Mouse (Mus musculus) embryonic facial prominence, embryonic 15.5 days (tissue): Measurements from ENCODE around the gene Gstm5. TPM values are rescaled to one million over a fixed set of nuclear protein-coding genes. Genes with fewer than 3 reads are reported as not detected.

ENCODE experiments used
- ATAC-seq: fragments of 200-750 bp; cut with Nextera tagmentation; 2 replicates; pipeline ENCODE4 v1.8.0; 2017; ENCODE audit warnings: low read depth, moderate TSS enrichment; ENCODE audit not compliant: insufficient number of reproducible peaks, low FRiP score, low TSS enrichment
- H3K27ac ChIP-seq: fragments of 300-500 bp; sonication (generic); replicated peaks from 2 replicates; pipeline ENCODE4 v1.5.1; 2015; ENCODE audit warnings: mild to moderate bottlenecking, inconsistent platforms
- H3K27me3 ChIP-seq: fragments of 300-500 bp; sonication (generic); 2 replicates; pipeline ENCODE4 v1.6.1; 2015; ENCODE audit warnings: inconsistent platforms
- H3K36me3 ChIP-seq: fragments of 300-500 bp; sonication (generic); 2 replicates; pipeline ENCODE4 v1.6.1; 2015; ENCODE audit warnings: mild to moderate bottlenecking, inconsistent platforms
- H3K4me1 ChIP-seq: fragments of 300-500 bp; sonication (generic); 2 replicates; pipeline ENCODE4 v1.6.1; 2015; ENCODE audit warnings: inconsistent platforms
- H3K4me2 ChIP-seq: fragments of 300-500 bp; sonication (generic); replicated peaks from 2 replicates; pipeline ENCODE4 v1.6.1; 2015; ENCODE audit warnings: mild to moderate bottlenecking, inconsistent platforms
- H3K4me3 ChIP-seq: fragments of 300-500 bp; sonication (generic); replicated peaks from 2 replicates; pipeline ENCODE4 v1.5.1; 2015; ENCODE audit warnings: mild to moderate bottlenecking, inconsistent platforms
- H3K9ac ChIP-seq: fragments of 300-500 bp; sonication (generic); 2 replicates; pipeline ENCODE4 v1.6.1; 2015; ENCODE audit warnings: inconsistent platforms
- H3K9me3 ChIP-seq: fragments of 300-500 bp; sonication (generic); replicated peaks from 2 replicates; pipeline ENCODE4 v1.6.1; 2016; ENCODE audit warnings: inconsistent platforms
- WGBS: fragments of 180-500 bp; shearing (Covaris S2); methylation state at CpG from one replicate; pipeline ENCODE4 v1.1.7; 2015; 5-methylcytosine and 5-hydroxymethylcytosine counted together
- polyA plus RNA-seq: library from polyadenylated mRNA; unstranded; fragments of >200 nt; fragmentation: Nextera tagmentation; extraction: Ambion mirVana; gene quantifications from 2 replicates; pipeline ENCODE4 v1.2.1, GENCODE M21; 2015

Gene Gstm5
- polyA plus RNA-seq, 1 experiment from 2014 or later, result 231 TPM

- WGBS, result 79% methylated on average over 3 of the region's 3 CpGs
- H3K9ac ChIP-seq, result no peak overlapping the region
- no peaks in the 10 kb centered on the region for H3K36me3 ChIP-seq
- H3K4me2 ChIP-seq, result no peak overlapping the region
- no peaks in the 10 kb centered on the region for H3K27me3 ChIP-seq
- no peak for ATAC-seq
- H3K4me1 ChIP-seq, result 0 out of 2 replicates have a peak, but pooled peaks cover 2% of the 10 kb centered on the region
- H3K4me3 ChIP-seq, result no peak overlapping the region
- H3K9me3 ChIP-seq, result no peaks in the 10 kb centered on the region
- H3K27ac ChIP-seq, result no peak overlapping the region
Measured at GRCm38 (mm10) chr3:107917097-107917496, 21.5 kb downstream of the Gstm5 start.

GRCm38 (mm10) chr3:107917783-107918408, 22.3 kb downstream of the Gstm5 start:
- H3K4me2 ChIP-seq, result no peak overlapping the region
- no peak overlapping the region for H3K4me3 ChIP-seq
- H3K36me3 ChIP-seq, result no peaks in the 10 kb centered on the region
- no peak overlapping the region for H3K9ac ChIP-seq
- no peaks in the 10 kb centered on the region for H3K9me3 ChIP-seq
- H3K27me3 ChIP-seq, result no peaks in the 10 kb centered on the region
- no peak overlapping the region for H3K27ac ChIP-seq
- WGBS, result 39% methylated on average over 7 of the region's 7 CpGs
- 0 out of 2 replicates have a peak, but pooled peaks cover 2% of the 10 kb centered on the region for H3K4me1 ChIP-seq
- no peak for ATAC-seq

DNA sequence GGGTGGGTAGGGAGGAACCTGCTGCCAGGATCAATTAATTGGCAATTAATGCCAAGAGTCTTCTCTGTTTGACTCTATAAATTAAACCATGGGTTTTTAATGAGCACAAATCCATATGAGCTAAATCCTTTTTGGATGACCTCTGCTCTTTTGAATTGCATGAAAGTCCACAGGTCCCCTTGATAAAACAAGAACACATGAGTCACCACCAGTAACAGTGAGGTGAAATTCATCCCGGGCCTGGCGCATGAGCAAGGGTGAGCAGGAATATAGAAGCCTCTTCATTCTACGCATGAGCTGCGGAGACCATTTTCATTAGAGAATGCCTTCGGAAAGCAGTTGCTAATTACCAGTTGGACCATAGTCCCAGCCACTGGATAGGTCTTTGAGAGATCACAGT, 24.7 kb downstream of the Gstm5 start:
- H3K4me3 ChIP-seq, result no peak overlapping the region
- H3K36me3 ChIP-seq, result no peaks in the 10 kb centered on the region
- no peak overlapping the region for H3K4me2 ChIP-seq
- H3K9ac ChIP-seq, result no peak overlapping the region
- no peaks in the 10 kb centered on the region for H3K9me3 ChIP-seq
- WGBS, result 93% methylated on average over 5 of the region's 5 CpGs
- no peak overlapping the region for H3K27ac ChIP-seq
- 0 out of 2 replicates have a peak, but pooled peaks cover 2% of the 10 kb centered on the region for H3K4me1 ChIP-seq
- ATAC-seq, result no peak
- H3K27me3 ChIP-seq, result no peaks in the 10 kb centered on the region

DNA sequence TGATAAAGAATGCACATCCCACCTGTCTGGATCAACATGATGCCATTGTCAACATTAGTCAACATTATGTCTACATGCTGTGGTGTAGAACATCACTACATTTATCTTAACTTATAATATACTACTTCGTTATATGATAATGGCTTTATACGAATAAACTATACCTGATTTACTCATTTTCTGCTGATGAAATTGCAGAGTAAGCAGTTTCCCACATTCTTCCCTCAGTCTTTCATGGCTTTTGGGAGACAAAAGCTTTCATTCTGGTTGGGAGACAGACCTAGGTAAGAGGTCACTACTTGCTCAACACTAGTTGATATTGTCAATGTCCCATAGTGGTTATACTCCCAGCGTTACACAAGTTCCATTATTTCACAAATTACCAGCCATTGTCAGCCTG, 29.7 kb downstream of the Gstm5 start:
- H3K27me3 ChIP-seq, result no peaks in the 10 kb centered on the region
- H3K4me2 ChIP-seq, result no peak overlapping the region
- H3K36me3 ChIP-seq, result no peaks in the 10 kb centered on the region
- H3K9me3 ChIP-seq, result no peaks in the 10 kb centered on the region
- no peak overlapping the region for H3K4me3 ChIP-seq
- no peaks in the 10 kb centered on the region for H3K4me1 ChIP-seq
- no peak overlapping the region for H3K9ac ChIP-seq
- no peak overlapping the region for H3K27ac ChIP-seq
- WGBS, result 87% methylated on average over 3 of the region's 3 CpGs
- no peak for ATAC-seq

DNA sequence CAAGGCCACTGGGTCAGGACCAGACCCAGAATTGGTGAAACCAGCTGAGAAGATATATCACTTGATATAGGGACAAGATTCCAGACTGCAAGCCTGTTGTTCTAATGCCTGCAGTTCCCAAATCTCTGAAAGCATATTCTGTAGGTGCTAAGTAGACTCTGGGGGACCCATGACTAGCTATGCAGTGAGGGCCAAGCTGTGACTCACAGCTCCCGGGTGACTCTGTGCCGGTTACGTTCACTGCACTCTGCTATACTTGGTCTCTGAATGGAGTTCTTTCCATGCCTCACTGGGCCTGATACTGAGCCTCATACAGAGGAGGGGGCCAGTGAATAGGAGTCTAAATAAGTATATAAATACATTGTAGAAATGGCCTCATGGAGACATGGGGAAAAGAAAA, 32.2 kb downstream of the Gstm5 start:
- no peak for ATAC-seq
- Histone ChIP-seq H3K9me3 (no peaks in the 10 kb centered on the region), H3K9ac (no peak overlapping the region), H3K27me3 (no peaks in the 10 kb centered on the region), H3K4me3 (no peak overlapping the region), H3K36me3 (no peaks in the 10 kb centered on the region), H3K4me1 (peaks cover 11% of the 10 kb centered on the region; the same call in 1 of the 2 replicates), H3K4me2 (no peak overlapping the region), H3K27ac (no peak overlapping the region)
- 82% methylated on average over 3 of the region's 3 CpGs for WGBS

GRCm38 (mm10) chr3:107928691-107929090, 33.1 kb downstream of the Gstm5 start:
- H3K4me3 ChIP-seq, result no peak overlapping the region
- H3K27me3 ChIP-seq, result no peaks in the 10 kb centered on the region
- no peak overlapping the region for H3K9ac ChIP-seq
- no peaks in the 10 kb centered on the region for H3K36me3 ChIP-seq
- H3K9me3 ChIP-seq, result no peaks in the 10 kb centered on the region
- ATAC-seq, result no peak
- peaks cover 11% of the 10 kb centered on the region; the same call in 1 of the 2 replicates for H3K4me1 ChIP-seq
- no peak overlapping the region for H3K27ac ChIP-seq
- no peak overlapping the region for H3K4me2 ChIP-seq
- 87% methylated on average over 11 of the region's 11 CpGs for WGBS

DNA sequence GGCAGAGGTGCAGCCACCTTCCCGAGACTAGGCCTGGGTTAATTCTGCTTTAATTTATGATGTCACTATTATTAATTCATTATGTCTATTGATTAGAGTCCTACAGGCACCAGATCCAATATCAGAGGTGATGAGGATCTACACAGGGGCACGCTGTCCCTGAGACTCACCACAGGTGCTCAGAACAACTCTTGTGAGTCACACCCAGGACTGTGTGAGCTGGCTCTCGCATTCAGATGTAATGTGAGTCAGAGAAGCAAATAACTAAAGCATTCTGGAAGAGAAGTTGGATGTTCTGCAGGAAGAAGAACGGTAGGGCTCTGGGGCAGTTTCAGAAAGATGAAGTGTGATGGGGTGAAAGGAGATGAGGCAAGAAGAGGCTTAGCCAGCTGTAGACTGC, 33.6 kb downstream of the Gstm5 start:
- peaks cover 11% of the 10 kb centered on the region; the same call in 1 of the 2 replicates for H3K4me1 ChIP-seq
- no peak overlapping the region for H3K4me2 ChIP-seq
- no peaks in the 10 kb centered on the region for H3K9me3 ChIP-seq
- H3K9ac ChIP-seq, result no peak overlapping the region
- 73% methylated on average over 4 of the region's 4 CpGs for WGBS
- no peak overlapping the region for H3K4me3 ChIP-seq
- no peak overlapping the region for H3K27ac ChIP-seq
- H3K36me3 ChIP-seq, result no peaks in the 10 kb centered on the region
- H3K27me3 ChIP-seq, result no peaks in the 10 kb centered on the region
- ATAC-seq, result no peak

DNA sequence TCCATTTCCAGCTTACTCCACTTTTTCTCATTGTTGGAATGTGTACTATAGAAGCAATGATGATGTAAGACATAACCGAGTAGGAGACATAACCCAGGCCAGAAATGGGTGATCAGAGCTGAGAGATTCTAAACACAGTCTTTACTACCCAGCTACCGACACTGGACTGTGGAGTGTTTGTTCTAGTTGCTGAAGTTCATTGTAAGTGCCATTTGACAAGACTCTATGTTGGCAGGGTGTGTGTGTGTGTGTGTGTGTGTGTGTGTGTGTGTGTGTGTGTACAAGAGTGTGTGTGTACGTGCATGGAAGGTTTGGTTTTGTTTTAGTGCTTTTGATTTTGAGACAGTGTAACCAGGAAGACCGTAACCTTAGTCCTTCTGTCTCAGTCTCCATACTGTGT, 34.1 kb downstream of the Gstm5 start:
- no peak overlapping the region for H3K27ac ChIP-seq
- H3K4me3 ChIP-seq, result no peak overlapping the region
- H3K9me3 ChIP-seq, result no peaks in the 10 kb centered on the region
- no peak overlapping the region for H3K4me2 ChIP-seq
- H3K4me1 ChIP-seq, result peaks cover 11% of the 10 kb centered on the region; the same call in 1 of the 2 replicates
- no peak for ATAC-seq
- no peak overlapping the region for H3K9ac ChIP-seq
- H3K27me3 ChIP-seq, result no peaks in the 10 kb centered on the region
- 88% methylated on average over 4 of the region's 4 CpGs for WGBS
- no peaks in the 10 kb centered on the region for H3K36me3 ChIP-seq

GRCm38 (mm10) chr3:107931134-107931533, 35.5 kb downstream of the Gstm5 start:
- H3K27ac ChIP-seq, result no peak overlapping the region; the same call in 1 of the 2 replicates
- WGBS, result 69% methylated on average over 2 of the region's 2 CpGs
- peak overlapping the region; percentile 46 for H3K4me2 ChIP-seq

GRCm38 (mm10) chr3:107931670-107932069, 36.0 kb downstream of the Gstm5 start, which contains the start of gene Gstm7:
TSS of gene Gstm7 (minus strand) at chr3:107931817.
- peaks cover 11% of the 10 kb centered on the region; the same call in 1 of the 2 replicates for H3K4me1 ChIP-seq
- peak within 1 kb of the TSS; percentile 33 for H3K4me3 ChIP-seq
- H3K9me3 ChIP-seq, result no peaks in the 10 kb centered on the region
- no peaks in the 10 kb centered on the region for H3K27me3 ChIP-seq
- 2% methylated on average over 10 of the region's 10 CpGs for WGBS
- ATAC-seq, result peak; percentile 90
- no peak within 1 kb of the TSS; the same call in 1 of the 2 replicates for H3K27ac ChIP-seq
- H3K36me3 ChIP-seq, result no peaks in the 10 kb centered on the region
- peak within 1 kb of the TSS; percentile 46 for H3K4me2 ChIP-seq
- no peak within 1 kb of the TSS for H3K9ac ChIP-seq

More at GRCm38 (mm10) chr3:107931134-107931533, 35.5 kb downstream of the Gstm5 start:
- no peaks in the 10 kb centered on the region for H3K9me3 ChIP-seq
- peak; percentile 8; the same call in 1 of the 2 replicates for ATAC-seq
- peaks cover 11% of the 10 kb centered on the region; the same call in 1 of the 2 replicates for H3K4me1 ChIP-seq
- peak overlapping the region; percentile 33 for H3K4me3 ChIP-seq
- no peak overlapping the region for H3K9ac ChIP-seq
- no peaks in the 10 kb centered on the region for H3K36me3 ChIP-seq
- no peaks in the 10 kb centered on the region for H3K27me3 ChIP-seq

DNA sequence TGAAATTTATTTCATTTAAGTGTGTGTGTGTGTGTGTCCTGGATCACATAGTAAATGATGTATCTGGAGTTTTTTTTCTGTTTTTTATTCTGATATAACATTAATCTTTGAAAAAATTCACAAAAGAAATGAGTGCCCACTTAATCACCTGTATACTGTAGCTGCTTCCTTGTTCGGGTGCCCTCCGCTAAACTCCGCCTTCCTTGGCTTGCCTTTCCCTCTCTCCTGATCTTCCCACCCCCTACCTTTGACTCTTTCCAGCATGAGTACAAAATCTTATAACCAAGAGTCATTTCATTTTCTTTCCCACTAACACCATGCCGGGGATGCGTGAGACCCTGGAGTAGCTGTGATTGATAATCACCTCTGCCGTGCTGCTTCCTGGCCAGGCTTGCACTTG, 36.5 kb downstream of the Gstm5 start:
- Histone ChIP-seq H3K9ac (no peak overlapping the region), H3K27ac (no peak overlapping the region), H3K4me2 (no peak overlapping the region), H3K36me3 (no peaks in the 10 kb centered on the region), H3K4me3 (no peak overlapping the region), H3K4me1 (peaks cover 11% of the 10 kb centered on the region; the same call in 1 of the 2 replicates), H3K9me3 (no peaks in the 10 kb centered on the region), H3K27me3 (no peaks in the 10 kb centered on the region)
- 76% methylated on average over 6 of the region's 6 CpGs for WGBS
- ATAC-seq, result no peak

DNA sequence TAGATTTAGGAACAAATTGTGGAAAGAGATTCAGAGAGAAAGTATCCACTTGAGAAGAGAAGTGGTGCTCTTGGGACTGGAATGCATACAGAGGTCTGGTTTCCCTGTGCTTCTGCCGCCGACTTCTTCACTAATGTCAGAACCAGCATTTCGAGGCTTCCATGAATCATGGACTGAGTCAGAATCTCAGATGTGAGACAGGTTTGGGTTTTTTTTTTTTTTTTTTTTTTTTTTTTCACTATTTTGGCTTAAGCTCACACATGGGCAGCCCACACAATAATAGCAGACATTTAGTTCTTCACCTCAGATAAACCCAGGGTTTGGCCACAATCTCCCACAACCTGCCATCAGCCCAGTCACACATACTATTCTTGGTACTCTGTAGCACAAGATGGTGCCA, 39.6 kb downstream of the Gstm5 start:
- Histone ChIP-seq H3K4me3 (no peak overlapping the region), H3K9me3 (no peaks in the 10 kb centered on the region), H3K4me2 (no peak overlapping the region), H3K27me3 (no peaks in the 10 kb centered on the region), H3K27ac (no peak overlapping the region), H3K9ac (no peak overlapping the region), H3K4me1 (peaks cover 11% of the 10 kb centered on the region; the same call in 1 of the 2 replicates), H3K36me3 (no peaks in the 10 kb centered on the region)
- 74% methylated on average over 3 of the region's 3 CpGs for WGBS
- no peak for ATAC-seq
